Mouse (Mus musculus) ovary, adult 10 weeks (tissue): Measurements from ENCODE around the gene Ankdd1a. TPM values are rescaled to one million over a fixed set of nuclear protein-coding genes. Genes with fewer than 3 reads are reported as not detected.

Source experiments
- polyA plus RNA-seq: library from polyadenylated mRNA; stranded (reverse); fragments of 350-450 nt; fragmentation: Illumina TruSeq; extraction: RNeasy Lipid Tissue Mini Kit (QIAGEN cat#74804); gene quantifications from one replicate; pipeline ENCODE4 v1.2.3, GENCODE M21; 2014

Gene Ankdd1a
- not detected for polyA plus RNA-seq

GRCm38 (mm10) chr9:65519807-65520504 lies at the start of gene Ankdd1a:
TSS of gene Ankdd1a (minus strand) at chr9:65520193.

GRCm38 (mm10) chr9:65460732-65461442 lies 59.1 kb downstream of the Ankdd1a start, which contains the start of gene Spg21:
TSS of gene Spg21 (plus strand) at chr9:65460947.

Other genes with a start within 250 kb of the Ankdd1a start
- 102 TPM for gene Clpx, start 225.9 kb downstream of the Ankdd1a start, polyA plus RNA-seq
- gene Pdcd7, start 174.1 kb downstream of the Ankdd1a start, polyA plus RNA-seq, result 23.2 TPM
- gene Ubap1l, start 159.2 kb downstream of the Ankdd1a start, polyA plus RNA-seq, result not detected
- not detected for gene Kbtbd13, start 128.5 kb downstream of the Ankdd1a start, polyA plus RNA-seq
- 3.6 TPM for gene Rasl12, start 121.7 kb downstream of the Ankdd1a start, polyA plus RNA-seq
- gene Slc51b, start 97.2 kb downstream of the Ankdd1a start, polyA plus RNA-seq, result not detected
- 14.3 TPM for gene Mtfmt, start 84.4 kb downstream of the Ankdd1a start, polyA plus RNA-seq
- gene Spg21, start 59.2 kb downstream of the Ankdd1a start, polyA plus RNA-seq, result 176 TPM
- 2.0 TPM for gene Plekho2, start 59.8 kb upstream of the Ankdd1a start, polyA plus RNA-seq
- gene Pif1, start 67.0 kb upstream of the Ankdd1a start, polyA plus RNA-seq, result 0.88 TPM
- gene Rbpms2, start 109.5 kb upstream of the Ankdd1a start, polyA plus RNA-seq, result 21.0 TPM
- 70.7 TPM for gene Oaz2, start 147.8 kb upstream of the Ankdd1a start, polyA plus RNA-seq